Mouse (Mus musculus) C2C12 (cell line): ENCODE measurements around the gene Evx1. TPM values are rescaled to one million over a fixed set of nuclear protein-coding genes. Genes with fewer than 3 reads are reported as not detected.

Source experiments
- H3K27me3 ChIP-seq: one replicate; pipeline ENCODE4 v1.6.1; 2011; ENCODE audit not compliant: control insufficient read depth, insufficient read depth, insufficient read length
- H3K36me3 ChIP-seq: one replicate; pipeline ENCODE4 v1.6.1; 2011; ENCODE audit not compliant: control insufficient read depth, insufficient read depth
- H3K4me3 ChIP-seq: one replicate; pipeline ENCODE4 v1.5.1; 2011; ENCODE audit warnings: mild to moderate bottlenecking, control low read depth; ENCODE audit not compliant: poor library complexity, insufficient read depth, severe bottlenecking
- H3K79me2 ChIP-seq: one replicate; pipeline ENCODE4 v1.6.1; 2011; ENCODE audit not compliant: control insufficient read depth, insufficient read depth
- H3K79me3 ChIP-seq: one replicate; pipeline ENCODE4 v1.6.1; 2011; ENCODE audit warnings: low read depth, control low read depth
- H3ac ChIP-seq: one replicate; pipeline ENCODE3; 2011; ENCODE audit warnings: low read depth; ENCODE audit not compliant: control insufficient read depth, insufficient read length
- CEBPB ChIP-seq: IDR thresholded peaks from one replicate; pipeline ENCODE4 v1.6.1; 2011; ENCODE audit warnings: low read depth, mild to moderate bottlenecking, control low read depth, moderate library complexity
- CTCF ChIP-seq: IDR thresholded peaks from one replicate; pipeline ENCODE4 v1.5.1; 2011; ENCODE audit not compliant: control insufficient read depth, insufficient read depth, insufficient read length
- FOSL1 ChIP-seq: IDR thresholded peaks from one replicate; pipeline ENCODE4 v1.8.0; 2011; ENCODE audit warnings: mild to moderate bottlenecking, low read length; ENCODE audit not compliant: poor library complexity, insufficient read depth, severe bottlenecking
- MAX ChIP-seq: IDR thresholded peaks from one replicate; pipeline ENCODE4 v1.6.1; 2011; ENCODE audit warnings: mild to moderate bottlenecking, control low read depth
- MYOD1 ChIP-seq: IDR thresholded peaks from one replicate; pipeline ENCODE4 v1.6.1; 2011; ENCODE audit warnings: low read depth; ENCODE audit not compliant: control insufficient read depth, insufficient read length
- MYOG ChIP-seq: IDR thresholded peaks from one replicate; pipeline ENCODE4 v1.6.1; 2011; ENCODE audit not compliant: control insufficient read depth, insufficient read length; ENCODE audit errors: extremely low read depth
- USF1 ChIP-seq: IDR thresholded peaks from one replicate; pipeline ENCODE4 v1.6.1; 2011; ENCODE audit warnings: low read depth, mild to moderate bottlenecking, control low read depth, moderate library complexity
- polyA plus RNA-seq: library from polyadenylated mRNA; unstranded; fragments of >200 nt; fragmentation: generic; extraction: Trizol; gene quantifications from one replicate; pipeline ENCODE4 v1.2.1, GENCODE M21; 2012; ENCODE audit warnings: missing spikeins

Evx1 gene
- polyA plus RNA-seq, 1 experiment = not detected

DNA sequence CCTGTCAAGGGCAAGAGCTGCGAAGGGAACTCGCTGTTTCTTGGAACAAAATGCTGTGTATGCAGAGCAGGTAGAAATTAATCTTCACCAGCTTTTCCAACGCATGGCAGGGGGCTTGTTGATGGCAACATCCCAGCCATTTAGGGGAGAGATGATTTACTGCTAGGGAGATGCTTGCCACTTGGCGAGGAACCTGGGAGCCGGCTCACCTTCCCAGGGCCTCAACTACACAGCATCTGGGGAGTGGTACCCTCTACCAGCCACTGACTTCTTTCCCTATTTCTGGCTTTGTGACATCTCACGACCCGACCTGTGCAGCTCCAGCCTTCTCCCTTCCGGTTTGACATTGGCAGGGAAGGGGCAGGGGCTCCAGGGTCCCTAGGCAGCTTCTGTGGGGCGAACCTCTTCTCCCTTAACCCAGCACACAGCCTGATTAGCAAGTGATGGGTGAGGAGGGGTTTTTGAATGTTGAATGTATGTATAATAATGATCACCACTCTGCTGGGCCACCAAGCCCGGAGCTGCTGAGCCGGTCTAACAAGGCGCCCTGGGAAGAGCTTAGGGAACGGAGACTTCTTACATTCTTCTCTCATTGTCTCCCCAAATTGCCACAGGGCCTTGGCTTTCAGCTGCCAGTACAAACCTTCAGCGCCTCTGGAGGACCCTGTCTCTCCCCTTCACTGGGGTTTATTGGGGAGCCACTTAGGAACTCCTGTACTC, 4.3 kb downstream of the Evx1 start:
- no peak overlapping the region for H3ac ChIP-seq
- no peaks in the 10 kb centered on the region for H3K79me2 ChIP-seq
- H3K27me3 ChIP-seq = peaks cover 82% of the 10 kb centered on the region
- H3K4me3 ChIP-seq = no peak overlapping the region
- H3K79me3 ChIP-seq = no peaks in the 10 kb centered on the region
- H3K36me3 ChIP-seq = no peaks in the 10 kb centered on the region
- TF ChIP-seq MYOD1 (no peak), CEBPB (no peak), MYOG (no peak), USF1 (no peak), MAX (no peak), CTCF (no peak), FOSL1 (no peak)

DNA sequence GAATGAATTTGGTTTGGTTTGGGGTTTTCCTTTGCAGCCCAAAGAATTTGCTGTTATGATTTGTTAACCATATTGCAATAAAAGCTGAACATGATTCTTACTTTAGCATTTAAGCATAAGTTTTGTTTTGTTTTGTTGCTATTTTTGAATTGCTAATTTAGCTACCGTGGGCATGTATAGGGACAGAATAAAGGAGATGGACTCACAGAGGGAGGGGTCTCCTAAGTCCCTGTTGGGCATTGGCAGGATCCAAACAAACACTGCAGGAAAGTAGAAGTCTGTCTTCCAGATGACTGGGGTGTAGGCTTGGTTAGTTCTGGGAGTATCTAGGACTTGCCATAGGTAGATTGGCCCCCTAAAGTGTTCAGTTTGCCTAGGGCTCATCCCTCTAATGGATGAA, 5.0 kb downstream of the Evx1 start:
- Histone ChIP-seq H3ac (no peak overlapping the region), H3K79me2 (no peaks in the 10 kb centered on the region), H3K36me3 (no peaks in the 10 kb centered on the region), H3K4me3 (no peak overlapping the region), H3K79me3 (no peaks in the 10 kb centered on the region), H3K27me3 (peaks cover 83% of the 10 kb centered on the region)
- no peak for TF ChIP-seq MAX
- no peak for TF ChIP-seq CEBPB
- no peak for TF ChIP-seq USF1
- TF ChIP-seq CTCF = no peak
- TF ChIP-seq MYOD1 = no peak
- TF ChIP-seq FOSL1 = no peak
- TF ChIP-seq MYOG = no peak

DNA sequence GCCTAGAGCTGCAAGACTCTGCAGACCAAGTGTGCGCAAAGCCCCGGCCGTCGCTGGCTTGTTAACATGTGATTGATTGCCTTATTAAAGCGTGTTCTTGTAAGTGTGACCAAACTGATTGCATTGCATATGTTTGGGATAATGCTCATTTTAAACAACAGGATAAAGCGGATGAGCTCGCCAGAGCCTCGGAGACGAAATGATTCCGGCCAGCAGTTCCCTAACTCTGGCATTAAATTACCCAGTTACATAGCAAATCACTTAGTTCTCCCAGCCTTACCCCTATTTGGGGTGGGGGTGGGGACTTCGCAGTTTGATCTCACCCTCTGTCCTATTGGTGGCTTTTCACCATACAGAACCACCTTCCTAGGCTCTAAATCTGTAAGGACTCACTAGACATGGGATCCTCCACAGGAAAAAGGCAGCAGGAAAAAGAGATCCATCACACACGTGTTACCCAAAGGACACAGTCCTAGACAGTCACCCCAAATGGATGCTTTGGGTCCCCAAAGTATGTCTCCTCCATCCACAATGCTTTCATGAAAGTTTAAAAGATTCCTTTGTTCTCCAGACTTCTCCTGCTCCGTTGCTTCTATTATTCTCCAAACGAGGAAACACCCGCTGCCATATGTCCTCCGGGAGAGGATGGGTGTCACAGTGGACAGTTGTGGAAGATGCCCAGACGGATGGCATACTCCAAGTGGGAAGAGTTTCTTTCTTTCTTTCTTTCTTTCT, 6.8 kb downstream of the Evx1 start:
- H3K4me3 ChIP-seq = no peak overlapping the region
- no peak for TF ChIP-seq CEBPB
- TF ChIP-seq MAX = no peak
- no peak for TF ChIP-seq FOSL1
- no peak overlapping the region for H3ac ChIP-seq
- no peaks in the 10 kb centered on the region for H3K79me2 ChIP-seq
- H3K36me3 ChIP-seq = no peaks in the 10 kb centered on the region
- no peaks in the 10 kb centered on the region for H3K79me3 ChIP-seq
- peaks cover 83% of the 10 kb centered on the region for H3K27me3 ChIP-seq

DNA sequence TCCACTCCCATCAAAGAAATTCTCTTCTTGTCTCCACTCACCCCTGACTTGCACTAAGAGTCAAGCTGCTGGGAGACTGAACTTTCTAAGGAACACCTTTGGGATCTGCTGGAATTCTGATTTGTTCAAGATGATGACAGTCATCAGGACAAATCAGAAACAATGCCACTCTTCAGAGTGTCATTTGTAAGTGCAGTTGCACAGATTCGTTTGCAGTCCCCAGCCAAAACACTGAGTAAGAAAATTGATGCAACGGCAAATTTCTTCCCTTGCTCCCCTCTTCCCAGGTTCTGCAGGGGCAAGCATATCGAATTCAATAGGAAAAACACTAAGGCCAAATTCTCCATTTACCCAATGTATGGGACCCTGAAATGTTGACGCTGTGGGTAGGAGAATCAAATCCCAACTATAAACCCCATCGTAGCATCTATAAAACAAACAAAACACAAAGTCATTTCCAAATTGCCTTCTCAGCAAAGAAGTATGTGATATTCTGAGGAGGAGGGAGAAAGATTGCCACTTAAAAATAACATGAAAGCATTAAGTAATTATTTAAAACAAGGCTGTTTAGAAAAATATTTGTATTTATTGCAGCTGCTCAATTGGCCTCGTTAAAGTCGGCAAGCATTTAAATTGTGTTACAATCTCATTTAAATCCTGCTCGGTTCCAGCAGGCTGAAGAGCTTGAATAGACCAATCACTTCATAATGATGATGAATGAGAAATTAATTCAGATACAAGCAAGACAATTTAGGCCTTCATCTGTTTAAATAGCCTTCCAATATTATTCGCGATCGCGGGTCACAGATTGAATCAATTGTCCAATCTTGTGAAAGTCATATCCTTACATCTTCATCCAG, 7.9 kb downstream of the Evx1 start:
- Histone ChIP-seq H3K27me3 (peaks cover 72% of the 10 kb centered on the region), H3K79me3 (no peaks in the 10 kb centered on the region), H3K36me3 (no peaks in the 10 kb centered on the region), H3K4me3 (no peak overlapping the region), H3ac (no peak overlapping the region), H3K79me2 (no peaks in the 10 kb centered on the region)
- TF ChIP-seq CTCF = no peak
- TF ChIP-seq MYOD1 = no peak
- TF ChIP-seq MAX = no peak
- TF ChIP-seq CEBPB = no peak
- no peak for TF ChIP-seq MYOG
- no peak for TF ChIP-seq FOSL1
- no peak for TF ChIP-seq USF1

DNA sequence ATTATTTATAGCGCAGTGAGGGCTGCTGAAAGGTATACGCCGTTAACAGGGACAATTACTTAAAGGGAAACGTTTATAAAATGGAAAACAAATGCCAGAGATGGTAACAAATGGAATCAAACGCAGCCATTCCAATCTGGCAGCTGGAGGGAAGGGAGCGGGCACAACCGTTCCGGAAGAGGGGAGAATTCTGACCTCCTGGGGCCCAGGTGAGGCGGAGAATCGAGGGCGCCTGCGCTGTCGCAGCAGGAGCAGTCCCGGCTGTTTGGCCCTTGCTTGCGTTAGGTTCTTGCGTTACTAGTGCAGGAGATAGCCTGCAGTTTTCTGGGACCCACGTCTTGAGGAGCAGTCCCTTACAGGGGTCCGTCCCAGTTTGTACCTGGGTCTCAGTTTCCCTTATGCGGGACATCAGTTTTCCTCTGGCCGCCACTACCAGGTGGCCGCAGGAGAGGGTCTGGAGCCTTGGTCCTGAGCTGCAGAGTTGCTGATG, 8.6 kb downstream of the Evx1 start:
- Histone ChIP-seq H3K79me2 (no peaks in the 10 kb centered on the region), H3ac (no peak overlapping the region), H3K79me3 (no peaks in the 10 kb centered on the region), H3K27me3 (peaks cover 70% of the 10 kb centered on the region), H3K36me3 (no peaks in the 10 kb centered on the region), H3K4me3 (no peak overlapping the region)
- TF ChIP-seq FOSL1 = no peak
- TF ChIP-seq CEBPB = no peak
- no peak for TF ChIP-seq MAX
- no peak for TF ChIP-seq USF1
- no peak for TF ChIP-seq MYOG
- TF ChIP-seq MYOD1 = no peak
